Mouse (Mus musculus): ENCODE measurements around the gene Olfr1250.
"Not testable (repeated sequence)": the region's sequence is repeated elsewhere in the genome, so short reads cannot be mapped to it uniquely, and the experiment has no call there.

Gene Olfr1250

DNA sequence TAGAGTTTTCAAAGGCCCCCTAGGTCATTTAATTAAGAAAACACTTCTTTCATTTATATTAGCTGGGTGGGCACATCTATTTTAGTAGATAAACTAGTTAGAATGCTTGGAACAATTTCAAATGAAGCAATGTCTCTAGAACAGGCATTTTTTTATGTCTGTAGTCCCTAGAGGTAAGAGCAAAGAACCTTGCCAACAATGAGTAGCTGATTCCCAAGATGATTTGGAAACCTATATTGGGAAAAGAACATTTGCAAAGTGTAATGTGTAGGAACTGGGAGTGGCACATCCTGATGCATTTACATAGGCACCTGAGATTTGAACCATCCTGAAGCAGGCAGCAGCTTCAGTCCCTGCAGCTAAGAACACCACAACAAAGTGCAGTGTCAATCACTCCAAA lies at the start of gene Olfr1250:
Gene Olfr1250 (minus strand): TSS at position 101 of the 400 bp plus-strand sequence.
- TF ChIP-seq GATA4 (IDR thresholded peaks at IDR 0.05; ENCODE audit: insufficient replicate concordance, low read length): no peak

- TF ChIP-seq GATA4 (IDR thresholded peaks at IDR 0.05; ENCODE audit: insufficient replicate concordance, low read length): no peak
Measured at GRCm38 (mm10) chr2:89691980-89692379, 30.7 kb upstream of the Olfr1250 start.

- TF ChIP-seq GATA4 (IDR thresholded peaks at IDR 0.05; ENCODE audit: insufficient replicate concordance, low read length): no peak
Measured at GRCm38 (mm10) chr2:89671836-89672235, 10.6 kb upstream of the Olfr1250 start, which contains the start of gene Olfr1251. Olfr1251 (minus strand) TSS chr2:89671936.

DNA sequence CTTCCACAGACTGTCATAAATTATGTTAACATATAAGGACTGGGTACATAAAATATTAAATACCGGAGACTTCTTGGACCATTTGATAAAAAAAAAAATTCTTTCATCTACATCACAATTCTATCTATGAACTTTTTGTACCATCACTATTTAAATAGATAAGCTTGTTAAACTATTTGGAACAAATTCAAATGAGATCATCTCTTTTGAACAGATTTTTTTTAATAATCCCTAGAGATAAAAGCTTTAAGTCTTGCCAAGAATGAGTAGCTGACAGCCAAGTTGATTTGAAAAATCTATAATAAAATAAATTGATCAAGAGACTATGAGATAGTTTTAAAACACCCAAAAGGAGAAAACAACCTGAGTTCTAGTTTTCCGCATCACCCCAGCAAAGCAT lies 26.4 kb downstream of the Olfr1250 start, which contains the start of gene Olfr1249:
Gene Olfr1249 (minus strand): TSS at position 101 of the 400 bp plus-strand sequence.
- TF ChIP-seq GATA4 (IDR thresholded peaks at IDR 0.05; ENCODE audit: insufficient replicate concordance, low read length): no peak

DNA sequence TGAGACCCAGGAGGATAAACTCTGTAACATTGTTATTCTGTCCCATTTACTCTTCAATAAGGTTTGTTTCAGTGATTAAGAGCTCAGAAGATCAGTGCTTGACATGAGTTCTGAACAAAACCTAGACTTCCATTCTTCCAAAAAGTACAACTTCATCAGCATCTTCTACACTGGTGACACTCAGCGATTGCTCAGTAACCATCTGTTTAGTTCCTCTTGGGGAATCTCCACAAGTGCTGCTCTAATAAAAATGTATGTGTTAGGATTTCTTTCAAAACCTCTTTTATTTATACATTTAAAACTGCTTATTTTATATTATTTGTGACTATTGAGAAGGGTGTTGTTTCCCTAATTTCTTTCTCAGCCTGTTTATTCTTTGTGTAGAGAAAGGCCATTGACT lies 43.1 kb downstream of the Olfr1250 start, which contains the start of gene Olfr1248:
Gene Olfr1248 (minus strand): TSS at position 101 of the 400 bp plus-strand sequence.
- TF ChIP-seq GATA4 (IDR thresholded peaks at IDR 0.05; ENCODE audit: insufficient replicate concordance, low read length): not testable (repeated sequence)

DNA sequence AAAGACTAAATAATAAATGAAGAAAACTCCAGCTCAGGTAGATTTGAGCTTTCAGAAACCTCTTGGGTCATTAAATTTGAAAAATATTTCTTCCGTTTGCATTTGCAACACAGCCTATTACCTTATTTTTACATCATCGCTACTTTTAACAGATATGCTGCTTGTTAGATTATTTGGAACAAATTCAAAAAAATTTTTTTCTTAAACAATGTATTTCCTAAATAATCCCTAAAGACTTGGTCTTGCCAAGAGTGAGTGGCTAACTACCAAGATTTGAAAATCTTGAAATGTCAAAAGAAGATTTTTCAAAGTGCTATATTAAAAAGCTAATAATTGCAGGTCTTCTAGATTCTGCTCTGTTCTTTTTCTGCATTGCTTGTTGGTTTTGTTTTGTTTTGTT lies 47.2 kb downstream of the Olfr1250 start, which contains the start of gene Olfr1247:
Gene Olfr1247 (minus strand): TSS at position 101 of the 400 bp plus-strand sequence.
- no peak for TF ChIP-seq GATA4 (IDR thresholded peaks at IDR 0.05; ENCODE audit: insufficient replicate concordance, low read length)

Data from liver, adult (tissue).